Comparison of ENCODE assay signal across 8 mouse cellular contexts in the genomic region with DNA sequence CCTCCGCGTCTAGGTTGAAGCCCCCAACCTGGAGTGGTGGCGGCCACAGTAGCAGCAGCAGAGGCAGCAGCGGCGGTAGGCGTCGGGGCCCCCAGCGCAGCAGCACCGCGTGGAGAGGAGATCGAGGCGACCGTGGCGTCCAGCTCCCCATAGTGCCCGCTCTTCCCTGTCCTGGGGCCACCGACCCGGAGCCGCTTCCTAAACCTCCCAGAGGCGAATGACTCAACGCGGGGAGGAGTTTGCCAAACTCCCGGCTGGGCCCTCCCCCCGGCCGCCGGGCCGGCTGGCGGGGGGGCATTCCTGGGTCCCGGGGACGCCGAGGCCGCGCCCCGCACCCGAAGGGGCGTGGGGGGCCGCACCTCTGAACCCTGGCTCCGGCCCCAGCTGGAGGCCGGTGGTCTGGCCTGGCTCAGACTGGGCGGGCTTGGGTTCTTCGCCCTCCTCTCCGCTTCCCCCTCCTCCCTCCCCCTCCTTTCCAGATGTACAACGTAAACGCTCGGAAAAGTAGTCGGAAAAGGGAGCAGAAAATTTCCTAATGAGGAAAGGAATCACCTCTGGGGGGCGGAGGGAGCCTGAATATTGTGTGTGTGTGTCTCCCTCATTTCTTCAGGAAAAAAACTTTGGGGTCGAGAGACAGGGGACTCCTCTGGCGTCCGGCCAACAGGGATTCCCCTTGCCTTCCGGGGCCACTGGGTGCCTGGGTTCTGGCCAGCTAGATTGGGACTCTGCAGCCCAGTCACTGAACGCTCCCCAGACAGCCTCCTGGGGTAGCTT. TPM values are rescaled to one million over a fixed set of nuclear protein-coding genes. Genes with fewer than 3 reads are reported as not detected.
A peak's percentile ranks its signal among the peaks of the same experiment; 100 is the strongest.
DNase-seq lines count a peak whose midpoint lies in the region; ATAC-seq lines count a peak whose summit lies in the region.

A gene (minus strand): TSS at position 388 of the 774 bp plus-strand sequence.

- no peaks in the 10 kb centered on the region for H3K36me3 ChIP-seq in forebrain, embryonic 13.5 days (ENCODE audit: poor library complexity, severe bottlenecking)
- no peaks in the 10 kb centered on the region for H3K36me3 ChIP-seq in limb, embryonic 11.5 days (ENCODE audit: control insufficient read depth, insufficient read depth, low read length)
- no peaks in the 10 kb centered on the region for H3K36me3 ChIP-seq in midbrain, embryonic 11.5 days (ENCODE audit: control insufficient read depth, insufficient read depth, low read length)
- H3K36me3 ChIP-seq in stomach, embryonic 16.5 days (ENCODE audit: control insufficient read depth, insufficient read depth, low read length): no peaks in the 10 kb centered on the region

- no peaks in the 10 kb centered on the region for H3K9me3 ChIP-seq in forebrain, embryonic 13.5 days (replicated peaks)
- H3K9me3 ChIP-seq in limb, embryonic 11.5 days (ENCODE audit: control insufficient read depth, low read length): no peaks in the 10 kb centered on the region
- H3K9me3 ChIP-seq in midbrain, embryonic 11.5 days (ENCODE audit: control insufficient read depth, low read length): no peaks in the 10 kb centered on the region
- no peaks in the 10 kb centered on the region for H3K9me3 ChIP-seq in stomach, embryonic 16.5 days (replicated peaks; ENCODE audit: control insufficient read depth, low read length)

- H3K27ac ChIP-seq in forebrain, embryonic 13.5 days: no peak within 1 kb of the TSS
- peak within 1 kb of the TSS; percentile 71 for H3K27ac ChIP-seq in limb, embryonic 11.5 days (replicated peaks; ENCODE audit: low read depth, low read length)
- H3K27ac ChIP-seq in midbrain, embryonic 11.5 days (ENCODE audit: low read depth, low read length): no peak within 1 kb of the TSS
- peak within 1 kb of the TSS; percentile 91 for H3K27ac ChIP-seq in stomach, embryonic 16.5 days (ENCODE audit: low read length)

- peak within 1 kb of the TSS; percentile 76 for H3K9ac ChIP-seq in forebrain, embryonic 13.5 days
- H3K9ac ChIP-seq in limb, embryonic 11.5 days (ENCODE audit: low read length): peak within 1 kb of the TSS; percentile 92
- peak within 1 kb of the TSS; percentile 91 for H3K9ac ChIP-seq in midbrain, embryonic 11.5 days (ENCODE audit: low read length)
- H3K9ac ChIP-seq in stomach, embryonic 16.5 days (ENCODE audit: low read length): peak within 1 kb of the TSS; percentile 98

- peak; percentile 68 for ATAC-seq in forebrain, embryonic 13.5 days
- peak; percentile 65 for ATAC-seq in limb, embryonic 11.5 days (ENCODE audit: insufficient number of reproducible peaks, low FRiP score, low TSS enrichment, low read depth)
- peak; percentile 83 for ATAC-seq in midbrain, embryonic 11.5 days (ENCODE audit: low FRiP score)
- ATAC-seq in stomach, embryonic 16.5 days (ENCODE audit: insufficient read depth, low FRiP score): peak; percentile 78

- peaks cover 11% of the 10 kb centered on the region; the same call in 1 of the 2 replicates for H3K27me3 ChIP-seq in forebrain, embryonic 13.5 days
- no peaks in the 10 kb centered on the region for H3K27me3 ChIP-seq in limb, embryonic 11.5 days (ENCODE audit: control insufficient read depth, insufficient read depth, low read length)
- H3K27me3 ChIP-seq in midbrain, embryonic 11.5 days (ENCODE audit: control insufficient read depth, insufficient read depth, low read length): no peaks in the 10 kb centered on the region
- no peaks in the 10 kb centered on the region for H3K27me3 ChIP-seq in stomach, embryonic 16.5 days (ENCODE audit: control insufficient read depth, insufficient read depth, low read length)

- intact Hi-C loops in heart, postnatal 36 days (cut with DNase I): loop anchor here (2.0 kb wide), 1 partner anchor 16 kb away; no protein-coding TSS in a partner anchor

- peak; percentile 66 for DNase-seq in 416B (ENCODE audit: low read depth)
- DNase-seq in T-cell, adult 2 months (ENCODE audit: low spot score): peak; percentile 16
- DNase-seq in heart, postnatal 36 days: peak; percentile 85 to 92
- DNase-seq in limb, embryonic 11.5 days (ENCODE audit: low spot score): peak; percentile 75
- DNase-seq in midbrain, embryonic 11.5 days (ENCODE audit: low spot score, missing footprints): peak; percentile 95
- DNase-seq in layer of hippocampus, postnatal 36 days: no peak

- peaks cover 26% of the 10 kb centered on the region for H3K4me1 ChIP-seq in forebrain, embryonic 13.5 days
- H3K4me1 ChIP-seq in limb, embryonic 11.5 days (ENCODE audit: control insufficient read depth, insufficient read depth, low read length): peaks cover 10% of the 10 kb centered on the region
- H3K4me1 ChIP-seq in midbrain, embryonic 11.5 days (ENCODE audit: control insufficient read depth, insufficient read depth, low read length): peaks cover 17% of the 10 kb centered on the region
- peaks cover 26% of the 10 kb centered on the region; the same call in 1 of the 2 replicates for H3K4me1 ChIP-seq in stomach, embryonic 16.5 days (ENCODE audit: control insufficient read depth, insufficient read depth, low read length)

- under 1% methylated on average over 44 of the region's 51 CpGs for WGBS in forebrain, embryonic 13.5 days
- under 1% methylated on average over 43 of the region's 51 CpGs for WGBS in limb, embryonic 11.5 days
- under 1% methylated on average over 49 of the region's 51 CpGs for WGBS in midbrain, embryonic 11.5 days
- WGBS in stomach, embryonic 16.5 days: under 1% methylated on average over 50 of the region's 51 CpGs

- H3K4me3 ChIP-seq in forebrain, embryonic 13.5 days: peak within 1 kb of the TSS; percentile 59
- H3K4me3 ChIP-seq in limb, embryonic 11.5 days (ENCODE audit: low read depth, low read length): peak within 1 kb of the TSS; percentile 82
- peak within 1 kb of the TSS; percentile 69 for H3K4me3 ChIP-seq in midbrain, embryonic 11.5 days (ENCODE audit: low read depth, low read length)
- H3K4me3 ChIP-seq in stomach, embryonic 16.5 days (replicated peaks; ENCODE audit: low read length): peak within 1 kb of the TSS; percentile 90

- H3K4me2 ChIP-seq in forebrain, embryonic 13.5 days: peak within 1 kb of the TSS; percentile 91
- H3K4me2 ChIP-seq in limb, embryonic 11.5 days (ENCODE audit: low read depth, severe bottlenecking): peak within 1 kb of the TSS; percentile 62
- H3K4me2 ChIP-seq in midbrain, embryonic 11.5 days: peak within 1 kb of the TSS; percentile 90
- H3K4me2 ChIP-seq in stomach, embryonic 16.5 days (ENCODE audit: low read depth, low read length): peak within 1 kb of the TSS; percentile 81

RNA-seq across cellular contexts. Expression of the gene that starts here (rescaled TPM):
- 7.7 and 8.0 TPM in 2 replicates for polyA plus RNA-seq in forebrain, embryonic 13.5 days (2015; fragmentation: Nextera tagmentation; extraction: Ambion mirVana)
- total RNA-seq in heart, postnatal 36 days (2021): 10 to 100 TPM; 46.1 to 47.1 TPM
- 28.6 and 31.7 TPM in 2 replicates for polyA plus RNA-seq in limb, embryonic 11.5 days (2014; fragmentation: Nextera tagmentation; extraction: Ambion mirVana)
- 15.9 and 18.1 TPM in 2 replicates for polyA plus RNA-seq in midbrain, embryonic 11.5 days (2014; fragmentation: Nextera tagmentation; extraction: Ambion mirVana)
- polyA plus RNA-seq in stomach, embryonic 16.5 days (2015; fragmentation: Nextera tagmentation; extraction: Ambion mirVana): 58.9 and 59.0 TPM in 2 replicates
- total RNA-seq in layer of hippocampus, postnatal 36 days (2021): 1 to 10 TPM; 1.4 to 1.9 TPM

Comparison
In these comparisons a context has a peak if more than half of its experiments do, and no peak if none do; other contexts are left out.
1. RNA of the gene that starts here (total RNA-seq): 46.1 to 47.1 TPM in heart, postnatal 36 days; 1.4 to 1.9 TPM in layer of hippocampus, postnatal 36 days; every median in the first group is over 10 times any median in the second.
2. DNase-seq: peak in 416B (single experiment), T-cell, adult 2 months (single experiment), heart, postnatal 36 days (2 of 2), limb, embryonic 11.5 days (single experiment) and midbrain, embryonic 11.5 days (single experiment); none in layer of hippocampus, postnatal 36 days (0 of 2).
3. H3K27ac ChIP-seq: peak in limb, embryonic 11.5 days (single experiment) and stomach, embryonic 16.5 days (single experiment); none in forebrain, embryonic 13.5 days (single experiment) and midbrain, embryonic 11.5 days (single experiment).
4. Peak in every context shown above with its lines, with median percentiles within 50 percentile points of each other: ATAC-seq, H3K4me2 ChIP-seq, H3K4me3 ChIP-seq and H3K9ac ChIP-seq.